Comparison of ENCODE assay signal across 8 mouse cellular contexts in genomic region chr7:64497438-64497837, GRCm38 (mm10). TPM values are rescaled to one million over a fixed set of nuclear protein-coding genes. Genes with fewer than 3 reads are reported as not detected.
DNase-seq lines count a peak whose midpoint lies in the region.

No protein-coding gene starts in this region.

- DNase-seq in kidney, postnatal 10 days: peak; percentile 4
- DNase-seq in kidney, postnatal 4 days: no peak
- DNase-seq in A20 (ENCODE audit: low read depth, low spot score): peak; percentile 1
- DNase-seq in R1 (ENCODE audit: low read depth, low spot score): peak; percentile 78
- peak; percentile 2 to 10 for DNase-seq in layer of hippocampus, postnatal 14 days (ENCODE audit: low spot score in 2 of 2)
- DNase-seq in Muller cell, postnatal 12 days (ENCODE audit: inconsistent ontology term): no peak
- no peak for DNase-seq in B cell, adult 2 months
- DNase-seq in kidney, postnatal 25 days: no peak

RNA-seq across cellular contexts. Expression of gene Apba2, which starts 4.1 kb away (rescaled TPM):
- 100 to 1,000 TPM; 273 to 296 TPM for total RNA-seq in layer of hippocampus, postnatal 14 days (2021)

Comparison
In these comparisons a context has a peak if more than half of its experiments do, and no peak if none do; other contexts are left out.
1. DNase-seq: peak in kidney, postnatal 10 days (single experiment), A20 (single experiment), R1 (single experiment) and layer of hippocampus, postnatal 14 days (2 of 2); none in kidney, postnatal 4 days (0 of 2), Muller cell, postnatal 12 days (single experiment), B cell, adult 2 months (0 of 2) and kidney, postnatal 25 days (0 of 2).